In the genomic region with DNA sequence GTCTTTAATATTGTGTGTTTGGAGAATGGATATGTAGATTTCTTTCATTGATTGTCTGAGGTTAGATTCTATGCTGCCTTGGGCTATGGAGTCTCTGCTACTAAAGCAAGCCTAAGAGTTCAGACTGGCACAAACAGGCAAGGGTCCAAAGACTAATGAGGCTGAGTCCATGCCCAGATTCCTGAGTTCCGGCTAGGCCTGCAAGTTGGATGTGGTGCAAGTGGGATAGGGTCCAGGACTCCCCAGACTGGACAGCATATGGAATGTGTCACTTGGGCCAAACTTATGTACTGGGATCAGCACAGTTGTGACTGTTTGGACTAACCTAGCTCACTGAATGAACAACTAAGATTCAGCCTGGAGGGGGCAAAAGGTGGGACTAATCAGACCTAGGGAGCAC, we compare ENCODE assay signal across 10 mouse cellular contexts. TPM values are rescaled to one million over a fixed set of nuclear protein-coding genes. Genes with fewer than 3 reads are reported as not detected.
A peak's percentile ranks its signal among the peaks of the same experiment; 100 is the strongest.
DNase-seq lines count a peak whose midpoint lies in the region; ATAC-seq lines count a peak whose summit lies in the region.
"Had no signal": no experiment of that assay in that cellular context is flagged by ENCODE, and none has a peak within 500 bp of the region (broad histone marks: within the 10 kb centered on the region; RNA-seq: fewer than 3 reads in every experiment).

No protein-coding gene starts in this region.

- no peak overlapping the region for H3K4me2 ChIP-seq in hindbrain, embryonic 14.5 days (replicated peaks)
- no peak overlapping the region for H3K4me2 ChIP-seq in hindbrain, embryonic 11.5 days (replicated peaks; ENCODE audit: low read depth, low read length)
- no peak overlapping the region for H3K4me2 ChIP-seq in forebrain, embryonic 16.5 days (ENCODE audit: low read length)

- intact Hi-C loops in left cerebral cortex, postnatal 36 days (cut with DNase I): no loop called here

- ATAC-seq in hindbrain, embryonic 14.5 days (ENCODE audit: low FRiP score): no peak
- no peak for ATAC-seq in hindbrain, embryonic 11.5 days (ENCODE audit: low FRiP score)
- ATAC-seq in forebrain, embryonic 16.5 days: peak; percentile 96

- no peaks in the 10 kb centered on the region for H3K9me3 ChIP-seq in hindbrain, embryonic 14.5 days (ENCODE audit: control insufficient read depth, low read length)
- H3K9me3 ChIP-seq in hindbrain, embryonic 11.5 days (ENCODE audit: control insufficient read depth, low read length): no peaks in the 10 kb centered on the region
- H3K9me3 ChIP-seq in forebrain, embryonic 16.5 days (ENCODE audit: control insufficient read depth, low read length): no peaks in the 10 kb centered on the region
- H3K9me3 ChIP-seq: G1E had no signal

- H3K27me3 ChIP-seq in hindbrain, embryonic 14.5 days (ENCODE audit: control insufficient read depth, insufficient read depth, low read length): no peaks in the 10 kb centered on the region
- H3K27me3 ChIP-seq in hindbrain, embryonic 11.5 days (ENCODE audit: control insufficient read depth, insufficient read depth, low read length): no peaks in the 10 kb centered on the region
- no peaks in the 10 kb centered on the region for H3K27me3 ChIP-seq in forebrain, embryonic 16.5 days (replicated peaks; ENCODE audit: control insufficient read depth, insufficient read depth, low read length)

- no peaks in the 10 kb centered on the region for H3K36me3 ChIP-seq in hindbrain, embryonic 14.5 days (replicated peaks; ENCODE audit: control insufficient read depth, insufficient read depth)
- H3K36me3 ChIP-seq in hindbrain, embryonic 11.5 days (ENCODE audit: control insufficient read depth, insufficient read depth, low read length): no peaks in the 10 kb centered on the region
- H3K36me3 ChIP-seq in forebrain, embryonic 16.5 days (ENCODE audit: control insufficient read depth, insufficient read depth): no peaks in the 10 kb centered on the region
- H3K36me3 ChIP-seq: G1E had no signal

- no peak overlapping the region for H3K9ac ChIP-seq in hindbrain, embryonic 14.5 days
- H3K9ac ChIP-seq in hindbrain, embryonic 11.5 days (ENCODE audit: low read depth, low read length): no peak overlapping the region
- H3K9ac ChIP-seq in forebrain, embryonic 16.5 days (replicated peaks; ENCODE audit: low read depth, low read length): no peak overlapping the region

- 81% methylated on average over 1 of the region's 1 CpGs for WGBS in hindbrain, embryonic 14.5 days
- WGBS in hindbrain, embryonic 11.5 days: 92% methylated on average over 1 of the region's 1 CpGs
- 42% methylated on average over 1 of the region's 1 CpGs for WGBS in forebrain, embryonic 16.5 days

- H3K4me3 ChIP-seq in hindbrain, embryonic 14.5 days (replicated peaks; ENCODE audit: low read length): no peak overlapping the region
- no peak overlapping the region for H3K4me3 ChIP-seq in hindbrain, embryonic 11.5 days (ENCODE audit: low read depth, low read length)
- H3K4me3 ChIP-seq in forebrain, embryonic 16.5 days (replicated peaks; ENCODE audit: low read length): no peak overlapping the region

- no peaks in the 10 kb centered on the region for H3K4me1 ChIP-seq in hindbrain, embryonic 14.5 days (replicated peaks; ENCODE audit: control insufficient read depth, insufficient read depth, low read length)
- no peaks in the 10 kb centered on the region for H3K4me1 ChIP-seq in hindbrain, embryonic 11.5 days (replicated peaks; ENCODE audit: control insufficient read depth, insufficient read depth, low read length)
- H3K4me1 ChIP-seq in forebrain, embryonic 16.5 days (replicated peaks; ENCODE audit: control insufficient read depth, insufficient read depth, low read length): 0 out of 2 replicates have a peak, but pooled peaks cover 2% of the 10 kb centered on the region

- peak; percentile 49 for DNase-seq in hindbrain, embryonic 14.5 days (ENCODE audit: low spot score)
- no peak for DNase-seq in hindbrain, embryonic 11.5 days (ENCODE audit: low spot score)
- peak; percentile 67 to 70 for DNase-seq in right cerebral cortex, postnatal 10 days (ENCODE audit: low spot score in 2 of 2)
- no peak for DNase-seq in right cerebral cortex, adult 2 months (ENCODE audit: low spot score in 2 of 2)
- peak; percentile 45 to 67 for DNase-seq in lung, postnatal 4 days
- no peak for DNase-seq in left cerebral cortex, postnatal 36 days (ENCODE audit: low spot score in 2 of 2)
- no peak for DNase-seq in spleen, postnatal 36 days (ENCODE audit: low spot score in 2 of 2)
- DNase-seq: thymus, adult 18-20 months had no signal

- H3K27ac ChIP-seq in hindbrain, embryonic 14.5 days: no peak overlapping the region
- no peak overlapping the region for H3K27ac ChIP-seq in hindbrain, embryonic 11.5 days (ENCODE audit: low read depth, low read length)
- H3K27ac ChIP-seq in forebrain, embryonic 16.5 days (ENCODE audit: low read length): no peak overlapping the region

RNA-seq across cellular contexts. Expression of a gene that starts 19.3 kb away (rescaled TPM):
- polyA plus RNA-seq in hindbrain, embryonic 14.5 days (2014; fragmentation: Nextera tagmentation; extraction: Ambion mirVana): 48.4 and 53.0 TPM in 2 replicates
- polyA plus RNA-seq in hindbrain, embryonic 11.5 days (2014; fragmentation: Nextera tagmentation; extraction: Ambion mirVana): 23.2 and 25.4 TPM in 2 replicates
- polyA plus RNA-seq in forebrain, embryonic 16.5 days (2015; fragmentation: Nextera tagmentation; extraction: Ambion mirVana): 105 and 122 TPM in 2 replicates
- 100 to 1,000 TPM; 161 to 168 TPM for total RNA-seq in left cerebral cortex, postnatal 36 days (2021)
- polyA plus RNA-seq: G1E had no signal

Comparison
In these comparisons a context has a peak if more than half of its experiments do, and no peak if none do; other contexts are left out.
1. DNase-seq: peak in hindbrain, embryonic 14.5 days (single experiment), right cerebral cortex, postnatal 10 days (2 of 2) and lung, postnatal 4 days (2 of 2); none in hindbrain, embryonic 11.5 days (single experiment), right cerebral cortex, adult 2 months (0 of 2), left cerebral cortex, postnatal 36 days (0 of 2) and spleen, postnatal 36 days (0 of 2).